Mouse (Mus musculus) thymus, postnatal 10 days (tissue): Measurements from ENCODE around the gene Gm14692.
"Not testable (repeated sequence)": the region's sequence is repeated elsewhere in the genome, so short reads cannot be mapped to it uniquely, and the experiment has no call there.

Experiments
- DNase-seq, 2 experiments: peaks; one replicate each; pipeline ENCODE4 v3.0.0; 2021; ENCODE audit warnings: low spot score in 2 of 2

The Gm14692 gene

DNA sequence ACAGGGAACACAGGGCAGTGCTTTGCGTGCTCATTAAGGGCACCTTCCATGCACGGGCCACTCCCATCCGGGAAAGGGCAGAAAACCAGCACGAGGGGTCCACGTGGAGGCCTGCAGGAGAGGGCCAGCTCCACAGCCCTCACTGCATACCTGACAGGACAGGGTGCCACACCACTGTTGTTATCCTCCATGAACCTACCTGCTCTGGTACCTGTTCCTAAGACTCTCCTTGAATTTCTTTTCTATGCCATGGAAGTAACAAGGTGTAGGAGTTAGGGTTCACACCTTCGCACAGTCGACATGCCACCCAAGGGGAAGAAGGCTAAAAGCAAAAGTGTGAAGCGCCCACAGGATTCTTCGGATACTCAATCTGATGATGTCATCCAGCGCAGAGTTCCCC is at the start of gene Gm14692:
Gm14692 (plus strand) TSS at position 301 of the 400 bp plus-strand sequence.
- DNase-seq, result not testable (repeated sequence)

GRCm38 (mm10) chrX:67693462-67693861 is 2.0 kb upstream of the Gm14692 start, which contains the start of gene Gm1140:
Gene Gm1140, minus strand, starts transcription at chrX:67693562.
- not testable (repeated sequence) for DNase-seq
